Mouse (Mus musculus) forebrain, embryonic 16.5 days (tissue): ENCODE measurements around the gene Cacnb1. TPM values are rescaled to one million over a fixed set of nuclear protein-coding genes. Genes with fewer than 3 reads are reported as not detected.

Source experiments
- ATAC-seq: fragments of 200-750 bp; cut with Nextera tagmentation; 2 replicates; pipeline ENCODE4 v1.8.0; 2017; ENCODE audit warnings: mild to moderate bottlenecking, moderate library complexity
- H3K27ac ChIP-seq: fragments of 300-500 bp; sonication (generic); 2 replicates; pipeline ENCODE4 v1.5.1; 2014; ENCODE audit warnings: low read length, control low read depth
- H3K27me3 ChIP-seq: fragments of 300-500 bp; sonication (generic); replicated peaks from 2 replicates; pipeline ENCODE4 v1.6.1; 2014; ENCODE audit warnings: low read length; ENCODE audit not compliant: control insufficient read depth, insufficient read depth
- H3K36me3 ChIP-seq: fragments of 300-500 bp; sonication (generic); 2 replicates; pipeline ENCODE4 v1.6.1; 2014; ENCODE audit not compliant: control insufficient read depth, insufficient read depth
- H3K4me1 ChIP-seq: fragments of 300-500 bp; sonication (generic); replicated peaks from 2 replicates; pipeline ENCODE4 v1.6.1; 2014; ENCODE audit warnings: low read length; ENCODE audit not compliant: control insufficient read depth, insufficient read depth
- H3K4me2 ChIP-seq: fragments of 300-500 bp; sonication (generic); 2 replicates; pipeline ENCODE4 v1.6.1; 2014; ENCODE audit warnings: mild to moderate bottlenecking, low read length, control low read depth
- H3K4me3 ChIP-seq: fragments of 300-500 bp; sonication (generic); replicated peaks from 2 replicates; pipeline ENCODE4 v1.5.1; 2014; ENCODE audit warnings: mild to moderate bottlenecking, low read length, control low read depth
- H3K9ac ChIP-seq: fragments of 300-500 bp; sonication (generic); replicated peaks from 2 replicates; pipeline ENCODE4 v1.6.1; 2014; ENCODE audit warnings: low read depth, low read length, control low read depth
- H3K9me3 ChIP-seq: fragments of 300-500 bp; sonication (generic); 2 replicates; pipeline ENCODE4 v1.6.1; 2016; ENCODE audit warnings: low read length; ENCODE audit not compliant: control insufficient read depth
- WGBS: fragments of 180-500 bp; shearing (Covaris S2); extraction: QIAGEN DNeasy Blood & Tissue Kit; methylation state at CpG from one replicate; pipeline ENCODE4 v1.1.7; 2014; 5-methylcytosine and 5-hydroxymethylcytosine counted together
- polyA plus RNA-seq: library from polyadenylated mRNA; unstranded; fragments of >200 nt; fragmentation: Nextera tagmentation; extraction: Ambion mirVana; gene quantifications from 2 replicates; pipeline ENCODE4 v1.2.1, GENCODE M21; 2015

Gene Cacnb1
- polyA plus RNA-seq, 1 experiment from 2014 or later = 52.1 TPM

DNA sequence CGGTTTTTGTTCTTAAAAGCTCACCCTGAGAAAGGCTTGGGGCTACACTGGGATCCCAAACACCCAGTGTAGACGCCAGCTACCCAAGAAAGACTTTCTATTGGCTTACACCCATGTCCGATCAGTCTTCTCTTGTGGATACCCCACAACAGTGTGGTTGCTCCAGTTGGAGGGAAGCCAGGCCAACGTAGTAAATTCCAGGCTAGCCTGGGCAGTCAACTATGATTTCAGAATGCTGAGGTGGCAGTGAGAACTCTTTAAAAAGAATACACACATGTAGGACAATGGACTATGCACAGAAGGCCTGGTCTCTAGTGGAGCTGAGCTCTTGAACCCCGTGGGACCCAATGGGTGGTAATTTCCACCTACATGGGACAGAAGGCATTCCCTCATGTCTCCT lies 48.1 kb downstream of the Cacnb1 start:
- H3K4me2 ChIP-seq = no peak overlapping the region
- no peak overlapping the region for H3K27ac ChIP-seq
- ATAC-seq = no peak
- H3K36me3 ChIP-seq = no peaks in the 10 kb centered on the region
- H3K27me3 ChIP-seq = no peaks in the 10 kb centered on the region
- H3K9ac ChIP-seq = no peak overlapping the region
- H3K9me3 ChIP-seq = no peaks in the 10 kb centered on the region
- H3K4me1 ChIP-seq = peaks cover 8% of the 10 kb centered on the region; the same call in 1 of the 2 replicates
- 84% methylated on average over 5 of the region's 5 CpGs for WGBS
- H3K4me3 ChIP-seq = no peak overlapping the region

DNA sequence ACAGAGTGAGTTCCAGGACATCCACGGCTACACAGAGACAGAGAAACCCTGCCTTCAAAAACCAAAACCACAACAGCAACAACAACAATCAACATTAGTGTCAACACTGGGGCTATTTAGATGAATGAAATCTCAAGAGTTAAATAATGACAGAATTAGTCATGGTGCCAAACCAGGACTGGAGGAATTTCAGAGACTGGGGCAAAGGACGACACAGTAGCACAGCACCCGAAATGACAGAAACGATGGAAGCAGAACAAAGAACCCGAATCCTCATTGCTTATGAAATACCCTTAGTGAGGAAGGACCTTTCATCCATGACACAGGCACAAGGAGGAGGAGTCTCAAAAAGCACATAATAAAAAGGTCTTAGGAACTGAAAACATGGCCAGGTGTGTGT lies 48.7 kb downstream of the Cacnb1 start:
- H3K9me3 ChIP-seq = no peaks in the 10 kb centered on the region
- WGBS = 88% methylated on average over 5 of the region's 5 CpGs
- no peak for ATAC-seq

DNA sequence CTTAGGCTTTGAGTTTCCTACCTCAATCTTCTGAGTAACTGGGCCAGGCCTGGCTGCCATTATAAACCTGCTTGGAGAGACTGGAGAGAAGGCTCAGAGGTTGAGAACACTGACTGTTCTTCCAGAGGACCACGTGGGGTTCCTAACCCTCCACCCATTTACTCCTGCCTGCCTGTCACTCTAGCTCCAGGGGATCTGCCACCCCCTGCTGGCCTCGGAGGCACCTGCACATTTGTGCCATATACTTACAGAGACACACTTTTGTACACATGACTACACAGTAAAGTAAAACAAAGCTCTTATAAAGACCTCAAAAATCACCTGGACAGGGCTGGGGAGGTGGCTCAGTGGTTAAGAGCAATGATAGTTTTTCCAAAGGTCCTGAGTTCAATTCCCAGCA lies 50.4 kb downstream of the Cacnb1 start:
- WGBS = 65% methylated on average over 2 of the region's 2 CpGs
- Histone ChIP-seq H3K9ac (no peak overlapping the region), H3K36me3 (no peaks in the 10 kb centered on the region), H3K27me3 (no peaks in the 10 kb centered on the region), H3K27ac (no peak overlapping the region), H3K4me2 (no peak overlapping the region), H3K4me1 (peaks cover 8% of the 10 kb centered on the region; the same call in 1 of the 2 replicates), H3K9me3 (no peaks in the 10 kb centered on the region), H3K4me3 (no peak overlapping the region)
- ATAC-seq = no peak

More for the DNA sequence above, 48.7 kb downstream of the Cacnb1 start:
- Histone ChIP-seq H3K27me3 (no peaks in the 10 kb centered on the region), H3K9ac (no peak overlapping the region), H3K4me2 (no peak overlapping the region), H3K27ac (no peak overlapping the region), H3K36me3 (no peaks in the 10 kb centered on the region), H3K4me3 (no peak overlapping the region), H3K4me1 (peaks cover 8% of the 10 kb centered on the region; the same call in 1 of the 2 replicates)

DNA sequence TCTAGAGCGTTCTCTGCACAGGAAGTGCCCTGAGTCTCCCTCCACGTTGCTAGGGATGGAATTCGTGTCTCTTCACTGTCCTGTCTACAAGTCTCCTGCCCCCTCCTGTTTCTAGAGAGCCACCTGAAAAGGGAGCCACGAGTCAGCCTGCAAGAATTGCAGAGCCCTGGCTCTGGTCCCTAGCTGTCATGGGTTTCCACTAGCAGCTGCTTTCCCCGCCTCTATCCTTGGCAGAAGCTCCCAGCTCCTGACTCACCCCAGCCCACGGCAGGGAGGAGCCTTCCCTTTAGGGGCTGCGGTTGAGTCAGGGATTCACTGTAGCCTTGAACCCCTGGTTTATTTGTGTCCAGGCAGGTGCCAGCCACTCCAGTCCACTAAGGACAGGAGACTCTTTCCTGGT lies 51.6 kb downstream of the Cacnb1 start:
- no peak for ATAC-seq
- H3K4me2 ChIP-seq = no peak overlapping the region
- no peaks in the 10 kb centered on the region for H3K36me3 ChIP-seq
- H3K27ac ChIP-seq = no peak overlapping the region
- no peak overlapping the region for H3K4me3 ChIP-seq
- H3K9me3 ChIP-seq = no peaks in the 10 kb centered on the region
- no peaks in the 10 kb centered on the region for H3K27me3 ChIP-seq
- peaks cover 14% of the 10 kb centered on the region for H3K4me1 ChIP-seq
- WGBS = 25% methylated on average over 7 of the region's 7 CpGs
- H3K9ac ChIP-seq = no peak overlapping the region

DNA sequence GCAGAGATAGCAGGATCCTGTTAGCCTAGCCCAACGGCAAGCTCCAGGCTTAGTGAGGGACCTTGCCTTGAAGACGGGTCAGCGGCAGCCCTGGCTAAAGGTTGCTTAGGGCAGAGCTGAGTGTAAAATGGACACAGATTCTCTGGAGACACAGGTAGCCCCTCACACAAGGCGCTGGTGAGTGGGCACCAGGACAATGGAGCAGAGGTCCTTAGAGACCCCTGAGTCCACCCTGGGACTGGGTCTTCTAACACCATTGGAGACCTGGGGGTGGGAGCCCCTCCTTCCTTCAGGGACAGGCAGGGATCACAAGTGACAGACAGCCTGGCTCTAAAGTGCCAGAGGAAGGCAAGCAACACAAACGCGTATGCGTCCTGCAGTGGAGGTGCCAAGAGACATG lies 52.1 kb downstream of the Cacnb1 start:
- WGBS = 81% methylated on average over 7 of the region's 7 CpGs
- H3K27me3 ChIP-seq = no peaks in the 10 kb centered on the region
- no peak overlapping the region for H3K27ac ChIP-seq
- no peak overlapping the region for H3K9ac ChIP-seq
- no peaks in the 10 kb centered on the region for H3K9me3 ChIP-seq
- H3K36me3 ChIP-seq = no peaks in the 10 kb centered on the region
- peaks cover 14% of the 10 kb centered on the region for H3K4me1 ChIP-seq
- H3K4me2 ChIP-seq = no peak overlapping the region
- no peak for ATAC-seq
- H3K4me3 ChIP-seq = no peak overlapping the region

DNA sequence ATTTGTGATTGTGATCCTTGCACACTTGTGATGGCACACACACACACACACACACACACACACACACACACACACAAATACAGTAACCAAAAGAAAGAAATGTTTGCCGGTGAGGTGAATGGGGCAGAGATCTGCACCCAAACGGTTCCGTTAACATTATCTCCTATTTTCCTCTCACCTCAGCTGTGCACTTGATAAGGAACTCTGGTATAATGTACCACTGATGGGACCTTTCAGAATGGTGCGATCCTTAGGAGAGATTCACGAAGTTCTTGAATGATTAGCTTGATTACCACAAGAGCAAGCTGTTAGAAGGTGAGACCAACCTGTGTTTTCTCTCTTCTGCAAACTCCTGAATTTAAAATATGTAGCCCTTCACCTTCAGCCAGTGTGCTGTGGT lies 54.4 kb downstream of the Cacnb1 start:
- Histone ChIP-seq H3K36me3 (no peaks in the 10 kb centered on the region), H3K27me3 (no peaks in the 10 kb centered on the region), H3K9ac (no peak overlapping the region), H3K4me3 (no peak overlapping the region), H3K4me1 (peaks cover 14% of the 10 kb centered on the region), H3K9me3 (no peaks in the 10 kb centered on the region), H3K27ac (no peak overlapping the region), H3K4me2 (no peak overlapping the region)
- ATAC-seq = no peak
- WGBS = 81% methylated on average over 5 of the region's 5 CpGs

DNA sequence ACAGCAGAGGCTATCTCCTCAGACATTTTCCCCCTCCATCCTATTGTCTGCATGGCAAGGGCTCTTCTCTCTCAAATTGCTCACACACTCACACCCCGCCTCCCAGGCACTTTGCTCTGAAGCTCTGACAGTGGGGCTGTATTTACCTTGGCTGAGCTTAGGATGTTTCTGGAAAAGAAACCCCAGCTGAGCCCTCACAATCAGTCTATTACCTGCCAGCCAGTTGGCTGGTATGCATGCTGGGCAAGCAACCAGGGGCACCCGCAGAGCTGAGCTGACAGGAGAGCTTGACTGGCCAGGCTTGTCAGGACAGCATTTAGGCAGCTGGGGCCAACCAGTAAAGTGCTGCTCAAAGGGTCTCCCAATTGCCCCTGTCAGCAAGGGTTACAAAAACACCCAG lies 55.7 kb downstream of the Cacnb1 start:
- ATAC-seq = no peak
- H3K4me1 ChIP-seq = peaks cover 14% of the 10 kb centered on the region
- 0 out of 2 replicates have a peak overlapping the region, but pooled peaks have one; percentile 5 for H3K4me2 ChIP-seq
- no peak overlapping the region for H3K9ac ChIP-seq
- H3K36me3 ChIP-seq = no peaks in the 10 kb centered on the region
- no peak overlapping the region for H3K4me3 ChIP-seq
- H3K9me3 ChIP-seq = no peaks in the 10 kb centered on the region
- no peaks in the 10 kb centered on the region for H3K27me3 ChIP-seq
- H3K27ac ChIP-seq = no peak overlapping the region
- 18% methylated on average over 2 of the region's 2 CpGs for WGBS

DNA sequence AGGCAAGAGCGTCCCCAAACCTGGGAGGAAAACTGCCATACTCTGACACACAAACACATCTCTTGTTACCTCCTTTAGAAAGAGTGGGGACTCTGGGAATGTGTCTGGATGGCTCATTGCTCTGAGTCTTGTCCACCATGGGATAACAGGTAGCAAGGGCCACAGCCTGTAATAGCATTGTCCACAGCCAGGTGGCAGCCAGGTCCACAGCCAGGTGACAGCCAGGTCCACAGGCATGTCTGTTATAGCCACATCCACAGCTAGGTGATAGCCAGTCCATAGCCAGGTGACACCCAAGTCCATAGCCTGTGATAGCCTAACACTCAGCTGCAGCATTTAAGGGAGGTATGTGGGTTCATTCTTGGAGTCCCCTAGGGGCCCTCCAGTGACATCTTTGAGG lies 61.9 kb downstream of the Cacnb1 start:
- Histone ChIP-seq H3K4me2 (no peak overlapping the region), H3K4me3 (no peak overlapping the region), H3K36me3 (no peaks in the 10 kb centered on the region), H3K9me3 (no peaks in the 10 kb centered on the region), H3K27me3 (no peaks in the 10 kb centered on the region), H3K27ac (no peak overlapping the region), H3K9ac (no peak overlapping the region), H3K4me1 (peaks cover 4% of the 10 kb centered on the region)
- WGBS = 80% methylated on average over 1 of the region's 1 CpGs
- ATAC-seq = no peak

DNA sequence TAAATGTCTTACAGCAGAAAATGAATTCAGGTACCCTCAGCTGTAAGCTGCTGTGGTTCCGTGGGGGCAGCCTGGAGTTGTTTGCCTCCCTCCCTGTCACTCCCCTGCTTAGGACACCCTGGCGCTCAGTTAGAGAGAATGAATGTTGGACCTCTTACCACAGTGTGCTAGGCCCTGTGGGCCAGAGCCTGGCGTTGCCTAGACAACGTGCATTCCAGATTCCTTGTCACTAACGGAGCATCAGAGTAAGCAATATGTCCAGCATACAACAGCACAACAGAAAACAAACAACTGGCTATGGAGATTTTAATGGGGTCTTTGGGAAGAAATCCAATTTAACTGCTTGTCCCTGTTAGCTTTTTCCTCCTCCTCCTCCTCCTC lies 63.5 kb downstream of the Cacnb1 start:
- H3K4me3 ChIP-seq = no peak overlapping the region
- no peaks in the 10 kb centered on the region for H3K36me3 ChIP-seq
- H3K9ac ChIP-seq = no peak overlapping the region
- peaks cover 4% of the 10 kb centered on the region for H3K4me1 ChIP-seq
- no peak; the same call in 1 of the 2 replicates for ATAC-seq
- no peak overlapping the region for H3K4me2 ChIP-seq
- H3K9me3 ChIP-seq = no peaks in the 10 kb centered on the region
- H3K27ac ChIP-seq = no peak overlapping the region
- 37% methylated on average over 5 of the region's 5 CpGs for WGBS
- no peaks in the 10 kb centered on the region for H3K27me3 ChIP-seq

DNA sequence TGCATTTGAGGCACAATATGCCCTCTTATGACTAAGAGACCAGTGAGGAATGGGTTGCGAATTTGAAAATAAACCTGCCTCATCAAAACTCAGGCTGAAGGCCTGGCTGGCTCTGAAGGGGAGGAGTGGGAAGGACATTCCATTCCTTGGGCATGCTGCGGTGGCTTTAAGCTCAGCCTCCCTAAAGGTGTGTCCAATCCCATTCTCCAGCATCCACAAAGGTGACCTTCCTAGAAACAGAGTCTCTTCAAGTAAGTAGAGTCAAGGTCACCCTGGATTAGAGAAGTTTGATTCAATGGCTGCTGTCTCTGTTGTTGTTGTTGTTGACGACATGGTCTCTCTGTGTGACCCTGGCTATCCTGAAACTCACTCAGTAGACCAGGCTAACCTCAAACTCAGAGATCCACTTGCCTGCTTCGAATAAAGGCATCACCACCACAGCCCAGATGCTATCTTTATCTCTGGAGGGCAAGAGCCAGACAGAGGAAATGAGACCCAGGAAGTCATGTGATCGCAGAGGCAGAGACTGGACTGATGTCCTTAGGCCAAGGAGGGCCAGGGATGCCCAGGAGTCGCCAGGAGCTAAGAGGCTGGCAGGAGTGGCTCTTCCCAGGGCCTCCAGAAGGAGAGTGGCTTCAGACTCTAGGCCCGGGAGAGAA lies 64.1 kb downstream of the Cacnb1 start:
- Histone ChIP-seq H3K9ac (no peak overlapping the region), H3K27me3 (no peaks in the 10 kb centered on the region), H3K4me1 (peaks cover 4% of the 10 kb centered on the region), H3K27ac (no peak overlapping the region), H3K4me3 (no peak overlapping the region), H3K4me2 (no peak overlapping the region), H3K36me3 (no peaks in the 10 kb centered on the region), H3K9me3 (no peaks in the 10 kb centered on the region)
- ATAC-seq = no peak
- 85% methylated on average over 7 of the region's 7 CpGs for WGBS
